Mouse (Mus musculus) lung, embryonic 15.5 days (tissue): ENCODE data around the gene Nfkbie. TPM values are rescaled to one million over a fixed set of nuclear protein-coding genes. Genes with fewer than 3 reads are reported as not detected.
A peak's percentile ranks its signal among the peaks of the same experiment; 100 is the strongest.

ENCODE experiments used
- ATAC-seq: fragments of 200-750 bp; cut with Nextera tagmentation; 2 replicates; pipeline ENCODE4 v1.8.0; 2017; ENCODE audit warnings: moderate number of reproducible peaks, borderline replicate concordance; ENCODE audit not compliant: low FRiP score, low TSS enrichment; ENCODE audit errors: extremely low read depth
- H3K27ac ChIP-seq: fragments of 300-500 bp; sonication (generic); 2 replicates; pipeline ENCODE4 v1.5.1; 2015; ENCODE audit warnings: moderate library complexity, mild to moderate bottlenecking, inconsistent platforms
- H3K27me3 ChIP-seq: fragments of 300-500 bp; sonication (generic); 2 replicates; pipeline ENCODE4 v1.6.1; 2015; ENCODE audit warnings: inconsistent platforms
- H3K36me3 ChIP-seq: fragments of 300-500 bp; sonication (generic); 2 replicates; pipeline ENCODE4 v1.6.1; 2015; ENCODE audit warnings: inconsistent platforms
- H3K4me1 ChIP-seq: fragments of 300-500 bp; sonication (generic); 2 replicates; pipeline ENCODE4 v1.6.1; 2015; ENCODE audit warnings: inconsistent platforms
- H3K4me2 ChIP-seq: fragments of 300-500 bp; sonication (generic); 2 replicates; pipeline ENCODE4 v1.6.1; 2015; ENCODE audit warnings: inconsistent platforms, mild to moderate bottlenecking, moderate library complexity
- H3K4me3 ChIP-seq: fragments of 300-500 bp; sonication (generic); 2 replicates; pipeline ENCODE4 v1.5.1; 2015; ENCODE audit warnings: mild to moderate bottlenecking, inconsistent platforms
- H3K9ac ChIP-seq: fragments of 300-500 bp; sonication (generic); 2 replicates; pipeline ENCODE4 v1.6.1; 2015; ENCODE audit warnings: inconsistent platforms
- H3K9me3 ChIP-seq: fragments of 300-500 bp; sonication (generic); 2 replicates; pipeline ENCODE4 v1.6.1; 2016; ENCODE audit warnings: inconsistent platforms
- WGBS: fragments of 180-500 bp; shearing (Covaris S2); methylation state at CpG from one replicate; pipeline ENCODE4 v1.1.7; 2015; 5-methylcytosine and 5-hydroxymethylcytosine counted together
- polyA plus RNA-seq: library from polyadenylated mRNA; unstranded; fragments of >200 nt; fragmentation: Nextera tagmentation; extraction: Ambion mirVana; gene quantifications from 2 replicates; pipeline ENCODE4 v1.2.1, GENCODE M21; 2015

Nfkbie gene
- polyA plus RNA-seq, 1 experiment from 2014 or later, result 5.0 TPM

DNA sequence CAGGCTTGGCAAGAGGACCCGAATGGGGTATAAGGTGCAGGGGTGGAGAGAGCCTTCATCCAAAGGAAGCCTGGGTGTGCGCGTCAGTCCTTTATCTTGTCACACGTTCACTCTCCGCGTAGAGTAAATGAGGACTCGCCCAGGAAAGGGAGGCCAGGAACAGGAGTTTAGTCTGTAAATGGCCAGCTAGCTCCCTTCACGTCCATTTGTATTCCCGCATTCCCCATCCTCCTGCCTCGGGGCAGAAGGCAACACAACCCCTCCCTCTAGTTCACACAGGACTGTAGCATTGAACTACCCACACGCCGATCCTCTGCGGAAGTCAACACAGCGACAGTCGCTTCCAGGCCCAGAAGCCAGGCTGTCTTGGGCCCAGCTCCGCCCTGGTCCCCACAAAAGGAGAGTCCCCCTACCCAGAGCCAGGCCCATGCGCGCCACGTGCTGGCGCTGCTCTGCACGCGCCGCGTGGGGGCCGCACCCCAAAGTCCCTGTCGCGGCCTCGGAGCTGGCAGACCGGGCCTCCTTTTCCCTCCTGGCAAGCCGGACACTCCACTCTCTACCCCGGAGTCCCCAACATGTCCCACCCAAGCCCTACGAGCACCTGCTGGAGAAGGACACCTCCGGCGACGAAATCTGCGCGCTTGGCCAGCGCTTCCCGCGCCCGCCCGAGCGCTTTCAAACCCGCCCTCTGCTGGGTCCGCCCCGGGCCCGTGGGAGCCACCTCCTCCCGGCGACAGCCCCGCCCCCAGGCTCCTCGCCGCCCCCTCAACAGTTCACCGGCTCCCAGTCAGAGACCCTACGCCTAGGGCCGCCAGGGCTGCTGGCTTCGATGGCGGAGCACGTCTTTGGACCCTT, 39.6 kb downstream of the Nfkbie start:
- Histone ChIP-seq H3K27ac (peak overlapping the region; percentile 45; the same call in 1 of the 2 replicates), H3K36me3 (no peaks in the 10 kb centered on the region), H3K9ac (peak overlapping the region; percentile 65), H3K4me3 (peak overlapping the region; percentile 62), H3K9me3 (no peaks in the 10 kb centered on the region), H3K4me2 (peak overlapping the region; percentile 99), H3K4me1 (peaks cover 82% of the 10 kb centered on the region), H3K27me3 (no peaks in the 10 kb centered on the region; the same call in 1 of the 2 replicates)
- ATAC-seq, result peak; percentile 79
- under 1% methylated on average over 58 of the region's 58 CpGs for WGBS

- no peak overlapping the region for H3K27ac ChIP-seq
- 9% methylated on average over 23 of the region's 23 CpGs for WGBS
- ATAC-seq, result peak; percentile 3; the same call in 1 of the 2 replicates
- peak overlapping the region; percentile 99 for H3K4me2 ChIP-seq
- H3K4me3 ChIP-seq, result peak overlapping the region; percentile 62
- no peaks in the 10 kb centered on the region for H3K36me3 ChIP-seq
- no peaks in the 10 kb centered on the region for H3K9me3 ChIP-seq
- peak overlapping the region; percentile 65 for H3K9ac ChIP-seq
- peaks cover 7% of the 10 kb centered on the region; the same call in 1 of the 2 replicates for H3K27me3 ChIP-seq
- H3K4me1 ChIP-seq, result peaks cover 78% of the 10 kb centered on the region
Observed at GRCm38 (mm10) chr17:45595736-45596390, 40.4 kb downstream of the Nfkbie start.

DNA sequence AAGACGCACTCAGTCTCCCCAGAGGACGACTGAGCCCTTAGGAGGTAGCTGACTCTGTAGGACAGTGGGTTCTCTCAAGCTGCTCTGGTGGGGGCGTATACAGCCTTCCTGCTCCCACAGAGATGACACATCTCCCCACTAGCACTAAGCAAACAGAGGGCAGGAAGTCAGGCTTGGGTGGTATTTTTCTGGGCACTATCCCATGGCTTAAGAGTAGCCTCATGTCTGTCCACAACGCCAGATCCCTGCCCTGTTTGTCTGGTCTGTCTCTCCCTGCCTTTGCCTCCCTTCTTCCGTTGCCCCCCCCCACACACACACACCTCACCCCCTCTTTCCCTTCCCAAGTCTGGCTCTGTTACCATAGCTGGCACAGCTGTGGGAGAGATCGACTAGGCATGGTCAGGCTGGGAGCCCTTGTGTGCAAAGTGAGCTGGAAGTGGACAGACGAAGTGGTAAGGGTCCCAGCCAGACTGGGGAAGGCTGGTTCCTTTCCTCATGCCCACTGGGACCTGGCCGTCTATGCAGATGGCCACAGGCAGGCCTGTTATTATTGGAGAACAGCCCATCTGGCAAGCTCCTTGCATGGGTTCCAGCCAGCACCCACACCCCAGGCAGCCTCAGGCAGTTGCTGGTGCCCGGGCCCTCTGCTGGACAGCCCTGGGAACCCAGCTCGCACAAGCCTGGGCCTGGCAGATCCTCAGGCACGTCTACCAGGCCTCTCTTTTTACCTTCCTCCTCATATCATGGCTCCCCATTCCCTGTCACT, 41.3 kb downstream of the Nfkbie start:
- 40% methylated on average over 11 of the region's 11 CpGs for WGBS
- peak; percentile 33 for ATAC-seq
- peaks cover 76% of the 10 kb centered on the region for H3K4me1 ChIP-seq
- no peak overlapping the region for H3K4me3 ChIP-seq
- H3K9ac ChIP-seq, result no peak overlapping the region
- H3K36me3 ChIP-seq, result no peaks in the 10 kb centered on the region
- H3K9me3 ChIP-seq, result no peaks in the 10 kb centered on the region
- no peak overlapping the region for H3K4me2 ChIP-seq
- peaks cover 17% of the 10 kb centered on the region for H3K27me3 ChIP-seq
- H3K27ac ChIP-seq, result peak overlapping the region; percentile 11

DNA sequence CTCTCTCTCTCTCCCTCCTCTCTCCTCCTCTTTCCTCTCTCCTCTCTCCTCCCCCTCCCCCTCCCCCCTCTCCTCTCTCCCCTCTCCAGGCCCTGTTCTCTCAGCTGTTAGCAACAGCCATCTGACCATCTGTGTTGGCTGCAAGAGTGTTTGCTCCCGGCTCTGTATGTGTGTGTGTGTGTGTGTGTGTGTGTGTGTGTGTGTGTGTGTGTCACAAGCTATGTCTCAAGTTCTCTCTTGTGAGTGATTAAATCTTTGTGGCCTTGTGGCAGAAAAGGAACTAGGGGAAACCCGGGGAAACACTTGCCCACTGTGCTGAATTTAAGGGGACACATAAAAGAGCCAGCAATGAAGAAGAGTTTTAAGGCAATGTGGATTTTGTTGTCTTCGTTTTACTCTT, 42.3 kb downstream of the Nfkbie start:
- peaks cover 66% of the 10 kb centered on the region for H3K4me1 ChIP-seq
- no peaks in the 10 kb centered on the region for H3K9me3 ChIP-seq
- no peak overlapping the region for H3K4me2 ChIP-seq
- H3K9ac ChIP-seq, result no peak overlapping the region
- H3K27ac ChIP-seq, result no peak overlapping the region
- WGBS, result 25% methylated on average over 3 of the region's 3 CpGs
- no peak overlapping the region for H3K4me3 ChIP-seq
- H3K27me3 ChIP-seq, result peaks cover 21% of the 10 kb centered on the region
- H3K36me3 ChIP-seq, result no peaks in the 10 kb centered on the region
- no peak for ATAC-seq

- Histone ChIP-seq H3K27ac (no peak overlapping the region), H3K4me3 (no peak overlapping the region), H3K27me3 (peaks cover 21% of the 10 kb centered on the region), H3K36me3 (no peaks in the 10 kb centered on the region), H3K4me2 (no peak overlapping the region), H3K9me3 (no peaks in the 10 kb centered on the region), H3K9ac (no peak overlapping the region), H3K4me1 (peaks cover 60% of the 10 kb centered on the region)
- no peak for ATAC-seq
- WGBS, result 88% methylated on average over 2 of the region's 2 CpGs
Observed at GRCm38 (mm10) chr17:45598376-45598775, 42.9 kb downstream of the Nfkbie start.

GRCm38 (mm10) chr17:45598891-45599290, 43.4 kb downstream of the Nfkbie start:
- H3K4me2 ChIP-seq, result peak overlapping the region; percentile 75
- H3K27me3 ChIP-seq, result peaks cover 21% of the 10 kb centered on the region
- 34% methylated on average over 3 of the region's 3 CpGs for WGBS
- peak overlapping the region; percentile 33; the same call in 1 of the 2 replicates for H3K4me3 ChIP-seq
- H3K9ac ChIP-seq, result no peak overlapping the region
- H3K9me3 ChIP-seq, result no peaks in the 10 kb centered on the region
- no peaks in the 10 kb centered on the region for H3K36me3 ChIP-seq
- peaks cover 55% of the 10 kb centered on the region for H3K4me1 ChIP-seq
- no peak overlapping the region for H3K27ac ChIP-seq
- ATAC-seq, result no peak

DNA sequence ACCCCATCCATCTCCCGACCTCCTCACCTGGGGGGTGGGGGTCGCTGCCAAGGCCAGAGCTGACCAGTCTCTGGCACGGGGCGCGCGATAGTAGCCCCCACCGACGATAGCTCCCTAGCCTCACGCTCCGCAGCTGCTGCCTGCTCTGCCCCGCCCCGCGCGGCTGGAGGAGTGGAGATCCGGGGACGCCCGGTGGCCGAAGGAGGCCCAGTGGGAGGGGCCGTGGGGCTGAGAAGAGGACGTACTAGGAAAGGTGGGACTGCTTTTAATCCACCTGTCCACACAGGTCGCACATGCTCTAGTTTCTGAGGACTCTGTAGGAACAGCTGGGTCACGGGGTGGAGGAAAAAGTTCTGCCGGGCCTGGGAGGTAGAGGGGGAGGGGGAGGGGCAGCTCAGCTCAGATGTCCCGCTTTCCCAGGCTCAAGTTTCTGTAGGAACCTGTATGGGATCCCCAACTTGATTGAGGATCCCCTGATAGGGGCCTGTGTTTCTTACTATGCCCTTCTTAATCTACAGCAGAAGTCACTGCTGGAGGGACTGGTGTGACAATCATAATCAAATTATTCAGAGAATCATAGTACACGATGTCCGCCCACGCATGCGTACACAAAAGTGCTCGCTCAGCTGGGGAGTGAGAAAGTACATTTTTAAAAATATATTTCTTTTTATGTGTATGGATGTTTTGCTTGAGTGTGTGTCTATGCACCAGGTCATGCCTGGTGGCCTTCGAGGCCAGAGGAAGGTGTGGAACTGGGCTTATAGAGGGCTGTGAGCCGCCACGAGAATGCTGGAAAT, 44.1 kb downstream of the Nfkbie start, which contains the start of gene Slc29a1:
Slc29a1 (minus strand) TSS at position 161 of the 797 bp plus-strand sequence.
- peak; percentile 19; the same call in 1 of the 2 replicates for ATAC-seq
- no peaks in the 10 kb centered on the region for H3K36me3 ChIP-seq
- peak within 1 kb of the TSS; percentile 25; the same call in 1 of the 2 replicates for H3K9ac ChIP-seq
- peaks cover 47% of the 10 kb centered on the region for H3K4me1 ChIP-seq
- H3K9me3 ChIP-seq, result no peaks in the 10 kb centered on the region
- WGBS, result 19% methylated on average over 32 of the region's 32 CpGs
- H3K27me3 ChIP-seq, result peaks cover 21% of the 10 kb centered on the region
- peak within 1 kb of the TSS; percentile 33 for H3K4me3 ChIP-seq
- no peak within 1 kb of the TSS for H3K27ac ChIP-seq
- H3K4me2 ChIP-seq, result peak within 1 kb of the TSS; percentile 75

GRCm38 (mm10) chr17:45600267-45600666, 44.8 kb downstream of the Nfkbie start:
- WGBS, result 73% methylated on average over 8 of the region's 8 CpGs
- H3K4me3 ChIP-seq, result no peak overlapping the region
- H3K4me1 ChIP-seq, result peaks cover 42% of the 10 kb centered on the region
- no peaks in the 10 kb centered on the region for H3K9me3 ChIP-seq
- no peaks in the 10 kb centered on the region for H3K36me3 ChIP-seq
- peaks cover 21% of the 10 kb centered on the region for H3K27me3 ChIP-seq
- no peak overlapping the region for H3K4me2 ChIP-seq
- H3K9ac ChIP-seq, result no peak overlapping the region
- H3K27ac ChIP-seq, result no peak overlapping the region
- no peak for ATAC-seq

DNA sequence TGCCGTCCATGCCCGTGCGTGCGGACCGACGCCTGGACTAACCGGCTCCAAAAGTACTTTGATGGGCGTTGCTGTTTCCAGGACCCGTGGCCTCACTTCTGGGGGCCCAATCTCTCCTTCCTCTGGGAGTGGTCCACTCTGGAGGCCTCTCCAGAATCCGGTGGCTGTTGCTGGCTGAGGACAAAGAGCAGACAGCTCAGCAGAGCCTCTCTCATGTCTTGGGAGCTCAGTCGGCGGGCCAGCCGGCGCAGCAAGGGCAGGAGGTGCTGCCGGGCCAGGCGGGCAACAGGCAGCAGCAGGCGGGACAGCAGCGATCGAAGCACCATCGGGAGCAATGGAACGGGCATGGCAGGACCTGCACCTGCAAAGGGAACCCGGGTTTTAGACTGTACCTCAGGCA, 45.8 kb downstream of the Nfkbie start:
- Histone ChIP-seq H3K27ac (no peak overlapping the region), H3K9me3 (no peaks in the 10 kb centered on the region), H3K4me2 (no peak overlapping the region; the same call in 1 of the 2 replicates), H3K36me3 (no peaks in the 10 kb centered on the region), H3K4me1 (peaks cover 32% of the 10 kb centered on the region), H3K9ac (no peak overlapping the region), H3K27me3 (peaks cover 21% of the 10 kb centered on the region), H3K4me3 (no peak overlapping the region)
- 22% methylated on average over 22 of the region's 22 CpGs for WGBS
- ATAC-seq, result no peak

DNA sequence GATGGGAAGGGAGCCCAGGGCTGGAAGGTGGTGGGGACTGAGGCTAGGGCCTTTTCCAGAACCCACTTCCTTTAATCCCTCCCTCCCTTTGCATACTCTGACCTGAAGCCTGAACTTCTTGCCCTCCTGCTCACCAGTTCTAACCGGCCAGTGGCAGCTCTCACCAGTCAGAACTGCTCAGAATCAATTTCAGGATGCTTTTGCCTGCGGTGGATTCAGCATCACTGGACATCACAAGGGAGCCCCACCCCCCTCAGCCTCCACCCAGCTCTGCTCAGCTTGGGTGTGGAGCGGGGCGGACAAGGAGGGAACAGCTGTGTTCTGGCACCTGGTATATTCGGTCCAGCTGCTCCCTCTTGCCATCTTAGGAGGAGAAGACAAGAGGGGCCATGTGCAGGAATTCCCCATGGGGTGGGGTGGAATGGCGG, 46.4 kb downstream of the Nfkbie start, which contains the start of gene Mymx:
Mymx (minus strand) TSS at position 226 of the 428 bp plus-strand sequence.
- no peak within 1 kb of the TSS for H3K9ac ChIP-seq
- H3K36me3 ChIP-seq, result no peaks in the 10 kb centered on the region
- no peak within 1 kb of the TSS for H3K27ac ChIP-seq
- peaks cover 26% of the 10 kb centered on the region for H3K4me1 ChIP-seq
- H3K9me3 ChIP-seq, result no peaks in the 10 kb centered on the region
- no peak for ATAC-seq
- no peak within 1 kb of the TSS; the same call in 1 of the 2 replicates for H3K4me2 ChIP-seq
- no peak within 1 kb of the TSS for H3K4me3 ChIP-seq
- 54% methylated on average over 6 of the region's 6 CpGs for WGBS
- H3K27me3 ChIP-seq, result peaks cover 21% of the 10 kb centered on the region

DNA sequence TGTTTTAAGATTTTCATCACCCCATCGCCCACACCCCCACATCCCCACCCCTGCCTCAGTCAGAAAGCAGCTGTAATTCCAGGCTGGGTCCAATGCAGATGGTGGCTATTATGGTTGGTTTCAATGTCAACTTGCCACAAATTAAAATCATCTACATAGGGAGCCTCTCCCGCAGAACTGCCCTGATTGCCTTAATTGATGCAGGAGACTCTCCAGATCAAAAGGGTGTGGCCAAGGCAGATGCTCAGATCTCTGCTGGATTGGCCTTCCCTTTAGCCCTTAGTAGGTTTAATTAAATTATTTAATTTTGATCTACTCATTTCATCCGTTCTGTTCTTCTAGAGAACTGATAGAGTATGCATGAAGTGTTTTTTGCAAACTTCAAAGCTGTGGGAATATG, 47.5 kb downstream of the Nfkbie start:
- ATAC-seq, result no peak
- WGBS, result 84% methylated on average over 3 of the region's 3 CpGs
- no peak overlapping the region for H3K27ac ChIP-seq
- no peak overlapping the region for H3K4me3 ChIP-seq
- H3K4me2 ChIP-seq, result no peak overlapping the region
- H3K27me3 ChIP-seq, result peaks cover 21% of the 10 kb centered on the region
- H3K9ac ChIP-seq, result no peak overlapping the region
- H3K9me3 ChIP-seq, result no peaks in the 10 kb centered on the region
- H3K4me1 ChIP-seq, result peaks cover 20% of the 10 kb centered on the region
- H3K36me3 ChIP-seq, result no peaks in the 10 kb centered on the region
